Mouse (Mus musculus) kidney, adult 2 months (tissue): ENCODE data around the gene Mfsd11. TPM values are rescaled to one million over a fixed set of nuclear protein-coding genes. Genes with fewer than 3 reads are reported as not detected.

Source experiments
- DNase-seq: peaks from one replicate; pipeline ENCODE4 v3.0.0; 2021
- H3K27ac ChIP-seq: fragments of 200-500 bp; 2 replicates; pipeline ENCODE4 v1.5.1; 2012; ENCODE audit warnings: low read depth, low read length, control low read depth, inconsistent platforms; ENCODE audit not compliant: insufficient read depth
- H3K27me3 ChIP-seq: fragments of 200-500 bp; replicated peaks from 2 replicates; pipeline ENCODE4 v1.6.1; 2012; ENCODE audit warnings: mild to moderate bottlenecking, moderate library complexity, low read length, inconsistent platforms; ENCODE audit not compliant: control insufficient read depth, insufficient read depth
- H3K36me3 ChIP-seq: fragments of 200-500 bp; 2 replicates; pipeline ENCODE4 v1.6.1; 2012; ENCODE audit warnings: mild to moderate bottlenecking, moderate library complexity, low read length, inconsistent platforms; ENCODE audit not compliant: control insufficient read depth, insufficient read depth
- H3K4me1 ChIP-seq: fragments of 200-500 bp; 2 replicates; pipeline ENCODE4 v1.6.1; 2011; ENCODE audit warnings: low read length; ENCODE audit not compliant: control insufficient read depth, insufficient read depth
- H3K4me3 ChIP-seq: fragments of 200-500 bp; 2 replicates; pipeline ENCODE4 v1.5.1; 2011; ENCODE audit warnings: mild to moderate bottlenecking, low read depth, low read length, control low read depth; ENCODE audit not compliant: insufficient read depth
- CTCF ChIP-seq: fragments of 200-500 bp; conservative IDR thresholded peaks from 2 replicates; pipeline ENCODE4 v1.5.1; 2011; ENCODE audit warnings: low read depth, mild to moderate bottlenecking, control low read depth, low read length, moderate library complexity, mixed read lengths; ENCODE audit not compliant: insufficient read depth, insufficient read length
- POLR2A ChIP-seq: fragments of 200-500 bp; IDR thresholded peaks from one replicate; pipeline ENCODE4 v1.6.1; 2011; ENCODE audit warnings: low read depth, low read length, control low read depth
- WGBS: fragments of 180-500 bp; shearing (Covaris S2); methylation state at CpG from one replicate; pipeline ENCODE4 v1.1.7; 2018; 5-methylcytosine and 5-hydroxymethylcytosine counted together
- polyA plus RNA-seq: library from polyadenylated mRNA; depleted of rRNA; stranded (reverse); fragments of >200 nt; gene quantifications from 2 replicates; pipeline ENCODE4 v1.2.3, GENCODE M21; 2012

Mfsd11 gene
- polyA plus RNA-seq, 1 experiment: 44.9 TPM

GRCm38 (mm10) chr11:116832172-116832685 is 20.0 kb upstream of the Mfsd11 start:
- no peak overlapping the region for H3K4me3 ChIP-seq
- DNase-seq: no peak
- peaks cover 5% of the 10 kb centered on the region for H3K4me1 ChIP-seq
- WGBS: 57% methylated on average over 4 of the region's 4 CpGs
- no peak overlapping the region for H3K27ac ChIP-seq
- no peaks in the 10 kb centered on the region for H3K27me3 ChIP-seq
- peaks cover 6% of the 10 kb centered on the region; the same call in 1 of the 2 replicates for H3K36me3 ChIP-seq
- no peak for TF ChIP-seq POLR2A
- no peak for TF ChIP-seq CTCF

- Histone ChIP-seq H3K27me3 (no peaks in the 10 kb centered on the region), H3K27ac (no peak overlapping the region), H3K36me3 (peaks cover 6% of the 10 kb centered on the region; the same call in 1 of the 2 replicates), H3K4me1 (no peaks in the 10 kb centered on the region), H3K4me3 (no peak overlapping the region)
- no peak for DNase-seq
- 98% methylated on average over 1 of the region's 1 CpGs for WGBS
- TF ChIP-seq CTCF: no peak
- no peak for TF ChIP-seq POLR2A
These were observed 17.3 kb upstream of the Mfsd11 start for GRCm38 (mm10) chr11:116834954-116835353.

GRCm38 (mm10) chr11:116836283-116836682 is 16.0 kb upstream of the Mfsd11 start:
- DNase-seq: no peak
- Histone ChIP-seq H3K36me3 (peaks cover 12% of the 10 kb centered on the region), H3K4me1 (peaks cover 4% of the 10 kb centered on the region), H3K27me3 (no peaks in the 10 kb centered on the region), H3K4me3 (no peak overlapping the region), H3K27ac (no peak overlapping the region)
- TF ChIP-seq CTCF: no peak
- TF ChIP-seq POLR2A: no peak
- WGBS: 90% methylated on average over 4 of the region's 4 CpGs

- WGBS: 90% methylated on average over 10 of the region's 10 CpGs
- Histone ChIP-seq H3K36me3 (peaks cover 12% of the 10 kb centered on the region), H3K4me1 (peaks cover 8% of the 10 kb centered on the region), H3K27me3 (no peaks in the 10 kb centered on the region), H3K27ac (no peak overlapping the region), H3K4me3 (no peak overlapping the region)
- no peak for DNase-seq
- no peak for TF ChIP-seq CTCF
- TF ChIP-seq POLR2A: no peak
These were observed 14.8 kb upstream of the Mfsd11 start for GRCm38 (mm10) chr11:116837441-116837840.

GRCm38 (mm10) chr11:116838936-116839335 is 13.3 kb upstream of the Mfsd11 start:
- Histone ChIP-seq H3K27ac (no peak overlapping the region), H3K36me3 (peaks cover 12% of the 10 kb centered on the region), H3K4me1 (peaks cover 8% of the 10 kb centered on the region), H3K4me3 (no peak overlapping the region), H3K27me3 (no peaks in the 10 kb centered on the region)
- 60% methylated on average over 14 of the region's 14 CpGs for WGBS
- DNase-seq: no peak
- TF ChIP-seq CTCF: no peak; the same call in 1 of the 2 replicates
- TF ChIP-seq POLR2A: no peak

- Histone ChIP-seq H3K27ac (no peak overlapping the region), H3K36me3 (peaks cover 12% of the 10 kb centered on the region), H3K27me3 (no peaks in the 10 kb centered on the region), H3K4me3 (no peak overlapping the region), H3K4me1 (peaks cover 13% of the 10 kb centered on the region)
- TF ChIP-seq POLR2A: no peak
- DNase-seq: no peak
- 64% methylated on average over 7 of the region's 7 CpGs for WGBS
These were observed 12.6 kb upstream of the Mfsd11 start for GRCm38 (mm10) chr11:116839601-116840000.

- Histone ChIP-seq H3K4me1 (peaks cover 13% of the 10 kb centered on the region), H3K27me3 (no peaks in the 10 kb centered on the region), H3K4me3 (no peak overlapping the region), H3K27ac (no peak overlapping the region), H3K36me3 (peaks cover 7% of the 10 kb centered on the region)
- TF ChIP-seq POLR2A (no peak), CTCF (no peak)
- 77% methylated on average over 4 of the region's 4 CpGs for WGBS
- DNase-seq: no peak
These were observed 11.5 kb upstream of the Mfsd11 start for GRCm38 (mm10) chr11:116840748-116841147.
